27 mouse cellular contexts compared by ENCODE assay signal in the genomic region with DNA sequence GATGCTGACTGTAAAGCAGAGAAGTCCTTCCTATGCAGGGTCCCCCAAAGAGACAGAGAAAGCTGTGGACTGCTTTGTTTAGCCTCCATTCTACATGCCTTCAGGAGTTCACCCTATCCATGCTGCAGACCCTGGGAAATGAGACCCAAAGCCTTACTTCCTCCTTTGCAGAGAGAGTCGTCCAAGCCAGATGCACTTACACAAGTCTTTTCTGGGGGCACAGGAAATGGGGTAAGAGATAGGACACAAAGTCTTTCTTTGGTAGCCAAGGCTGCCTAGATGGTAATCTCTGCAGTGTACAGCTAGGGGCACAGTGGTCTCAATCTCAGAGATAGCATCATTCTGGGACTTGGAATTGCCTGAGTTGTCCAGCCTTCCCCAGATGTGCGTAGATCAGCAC.
A peak's percentile ranks its signal among the peaks of the same experiment; 100 is the strongest.
DNase-seq lines count a peak whose midpoint lies in the region; ATAC-seq lines count a peak whose summit lies in the region.
"Had no signal": no experiment of that assay in that cellular context is flagged by ENCODE, and none has a peak within 500 bp of the region (broad histone marks: within the 10 kb centered on the region; RNA-seq: fewer than 3 reads in every experiment).

No protein-coding gene starts in this region.

- H3K4me1 ChIP-seq in heart, embryonic 11.5 days (ENCODE audit: control insufficient read depth, insufficient read depth, low read length), result peaks cover 7% of the 10 kb centered on the region

- H3K27me3 ChIP-seq in heart, embryonic 11.5 days (ENCODE audit: control insufficient read depth, insufficient read depth, low read length), result no peaks in the 10 kb centered on the region
- H3K27me3 ChIP-seq: CH12.LX; embryonic facial prominence, embryonic 13.5 days; forebrain, embryonic 15.5 days; heart, embryonic 12.5 days; heart, embryonic 15.5 days had no signal

- H3K9ac ChIP-seq in heart, embryonic 11.5 days (ENCODE audit: low read depth, low read length), result no peak overlapping the region
- H3K9ac ChIP-seq: embryonic facial prominence, embryonic 13.5 days; forebrain, embryonic 12.5 days; forebrain, embryonic 15.5 days; heart, embryonic 12.5 days; heart, embryonic 15.5 days; hindbrain, embryonic 14.5 days had no signal

- no peak overlapping the region for H3K4me2 ChIP-seq in heart, embryonic 11.5 days
- H3K4me2 ChIP-seq: embryonic facial prominence, embryonic 13.5 days; forebrain, embryonic 12.5 days; forebrain, embryonic 15.5 days; heart, embryonic 12.5 days; heart, embryonic 15.5 days; hindbrain, embryonic 14.5 days had no signal

- no peaks in the 10 kb centered on the region for H3K36me3 ChIP-seq in heart, embryonic 11.5 days (ENCODE audit: control insufficient read depth, insufficient read depth, low read length)
- H3K36me3 ChIP-seq: embryonic facial prominence, embryonic 10.5 days; embryonic facial prominence, embryonic 13.5 days; forebrain, embryonic 12.5 days; forebrain, embryonic 15.5 days; G1E; heart, embryonic 12.5 days; heart, embryonic 15.5 days had no signal

- no peak for ATAC-seq in heart, embryonic 11.5 days (replicated peaks; ENCODE audit: insufficient number of reproducible peaks, low FRiP score, low TSS enrichment)
- peak; percentile 89 for ATAC-seq in granulocyte monocyte progenitor cell, adult 5-6 weeks (replicated peaks; ENCODE audit: poor library complexity, severe bottlenecking)
- ATAC-seq in megakaryocyte progenitor cell, adult 5-6 weeks (replicated peaks; ENCODE audit: poor library complexity), result peak; percentile 81
- ATAC-seq in activated CD4-positive, CD25-positive, alpha-beta regulatory T cell, adult 4 months, result no peak
- ATAC-seq: forebrain, embryonic 15.5 days had no signal

- DNase-seq in heart, adult 11 months, result peak; percentile 46
- DNase-seq in 416B (ENCODE audit: low read depth), result peak; percentile 57
- no peak for DNase-seq in right cerebral cortex, adult 2 months (ENCODE audit: low spot score in 2 of 2)
- DNase-seq: adrenal gland, adult 8-10 months; adrenal gland, postnatal 36 days; B cell, adult 2 months; cerebellum, adult 18-20 months; cerebellum, adult 9-10 months; cerebellum, postnatal 25 days; embryo, embryonic 11 days; gastrocnemius, postnatal 25 days; heart, postnatal 10 days; heart, postnatal 36 days had no signal

- 69% methylated on average over 2 of the region's 2 CpGs for WGBS in heart, embryonic 11.5 days (ENCODE audit: insufficient replicate concordance)

- no peak overlapping the region for H3K4me3 ChIP-seq in heart, embryonic 11.5 days (ENCODE audit: low read depth, low read length)
- H3K4me3 ChIP-seq: embryonic facial prominence, embryonic 10.5 days; embryonic facial prominence, embryonic 13.5 days; erythroblast, embryonic 14.5 days; forebrain, embryonic 12.5 days; forebrain, embryonic 15.5 days; heart, embryonic 12.5 days; heart, embryonic 15.5 days had no signal

- no peaks in the 10 kb centered on the region for H3K9me3 ChIP-seq in heart, embryonic 11.5 days (replicated peaks; ENCODE audit: control insufficient read depth, low read length)
- H3K9me3 ChIP-seq: embryonic facial prominence, embryonic 10.5 days; embryonic facial prominence, embryonic 13.5 days; forebrain, embryonic 12.5 days; forebrain, embryonic 15.5 days; heart, embryonic 12.5 days; heart, embryonic 15.5 days had no signal

- H3K27ac ChIP-seq in heart, embryonic 11.5 days (ENCODE audit: low read depth, low read length), result no peak overlapping the region
- H3K27ac ChIP-seq: embryonic facial prominence, embryonic 10.5 days; embryonic facial prominence, embryonic 13.5 days; forebrain, embryonic 12.5 days; forebrain, embryonic 15.5 days; heart, embryonic 15.5 days; hindbrain, embryonic 14.5 days had no signal

Comparison
In these comparisons a context has a peak if more than half of its experiments do, and no peak if none do; other contexts are left out.
1. DNase-seq: peak in heart, adult 11 months (single experiment) and 416B (single experiment); none in right cerebral cortex, adult 2 months (0 of 2).
2. ATAC-seq: peak in granulocyte monocyte progenitor cell, adult 5-6 weeks (single experiment) and megakaryocyte progenitor cell, adult 5-6 weeks (single experiment); none in heart, embryonic 11.5 days (single experiment) and activated CD4-positive, CD25-positive, alpha-beta regulatory T cell, adult 4 months (single experiment).